Mouse (Mus musculus): ENCODE data around the gene Ubr2. TPM values are rescaled to one million over a fixed set of nuclear protein-coding genes. Genes with fewer than 3 reads are reported as not detected.
A peak's percentile ranks its signal among the peaks of the same experiment; 100 is the strongest.

Ubr2 gene
- polyA plus RNA-seq, 1 experiment from 2014 or later: 19.0 TPM

DNA sequence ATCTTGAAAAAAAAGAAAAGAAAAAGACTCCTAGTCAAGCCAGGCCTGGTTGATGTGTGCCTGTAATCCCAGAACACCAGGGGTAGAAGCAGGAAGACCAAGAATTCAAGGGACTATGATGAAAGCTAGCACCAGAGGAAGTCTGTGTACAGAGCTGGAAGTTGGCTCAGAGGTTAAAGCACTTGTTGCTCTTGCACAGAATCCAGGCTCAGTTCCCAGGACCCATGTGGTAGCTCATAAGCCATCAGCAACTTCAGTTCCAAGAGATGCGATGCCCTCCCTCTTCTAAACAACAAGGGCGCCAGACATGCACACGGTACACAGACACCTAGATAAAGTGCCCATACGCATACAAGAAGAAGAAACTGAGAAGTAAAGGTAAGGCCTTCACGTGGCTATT lies 8.0 kb downstream of the Ubr2 start:
- Histone ChIP-seq H3K36me3 (peaks cover 44% of the 10 kb centered on the region), H3K9me3 (no peaks in the 10 kb centered on the region), H3K4me3 (no peak overlapping the region), H3K9ac (no peak overlapping the region), H3K27ac (no peak overlapping the region), H3K4me2 (no peak overlapping the region), H3K27me3 (no peaks in the 10 kb centered on the region), H3K4me1 (peaks cover 26% of the 10 kb centered on the region)
- 93% methylated on average over 5 of the region's 5 CpGs for WGBS
- ATAC-seq (ENCODE audit: insufficient number of reproducible peaks, insufficient read depth, low FRiP score, low TSS enrichment, low read depth): no peak

DNA sequence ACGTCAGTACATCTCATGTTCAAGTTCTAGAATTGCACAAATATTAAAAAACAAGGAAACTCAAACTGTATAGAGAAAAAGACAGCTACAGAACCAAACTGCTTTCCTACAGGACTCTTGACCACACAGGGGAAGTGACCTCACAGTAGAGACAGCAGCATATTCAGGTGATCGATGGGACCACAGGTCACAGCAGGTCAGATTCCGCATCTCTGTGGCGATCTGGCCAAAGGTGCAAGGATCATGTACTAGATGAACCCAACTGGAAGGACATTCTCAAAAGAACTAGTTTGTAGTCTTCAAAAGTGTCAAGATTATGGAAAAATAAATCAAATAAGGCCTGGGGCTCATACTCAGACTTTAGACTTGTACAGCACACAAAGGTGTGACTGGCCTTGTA lies 11.5 kb downstream of the Ubr2 start:
- no peak overlapping the region for H3K4me3 ChIP-seq
- ATAC-seq (ENCODE audit: insufficient number of reproducible peaks, insufficient read depth, low FRiP score, low TSS enrichment, low read depth): no peak
- no peak overlapping the region for H3K9ac ChIP-seq
- WGBS: 94% methylated on average over 4 of the region's 4 CpGs
- no peaks in the 10 kb centered on the region for H3K27me3 ChIP-seq
- H3K27ac ChIP-seq: no peak overlapping the region
- 0 out of 2 replicates have a peak, but pooled peaks cover 12% of the 10 kb centered on the region for H3K4me1 ChIP-seq
- peaks cover 50% of the 10 kb centered on the region for H3K36me3 ChIP-seq
- no peak overlapping the region for H3K4me2 ChIP-seq
- no peaks in the 10 kb centered on the region for H3K9me3 ChIP-seq

DNA sequence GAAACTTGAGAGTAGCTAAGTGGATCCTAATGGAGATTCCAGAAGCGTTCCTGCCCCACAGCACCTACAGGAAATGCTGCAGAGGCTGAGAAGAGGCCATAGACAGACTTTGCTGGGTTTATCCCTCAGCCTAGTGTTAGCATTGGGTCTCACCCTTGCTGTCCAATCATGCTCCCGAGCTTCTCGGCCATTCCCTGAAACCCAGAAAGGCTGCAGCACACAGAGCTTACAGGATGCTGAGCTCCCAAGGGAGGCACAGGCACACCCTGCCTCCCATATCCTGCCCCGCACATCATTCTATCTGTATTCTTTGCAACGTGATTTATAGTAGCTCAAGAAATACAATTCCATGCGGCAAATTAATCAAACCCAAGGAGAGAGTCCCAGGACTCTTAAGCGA lies 13.9 kb downstream of the Ubr2 start:
- Histone ChIP-seq H3K27me3 (no peaks in the 10 kb centered on the region), H3K36me3 (peaks cover 73% of the 10 kb centered on the region), H3K4me1 (0 out of 2 replicates have a peak, but pooled peaks cover 12% of the 10 kb centered on the region), H3K27ac (peak overlapping the region; percentile 4; the same call in 1 of the 2 replicates), H3K4me3 (no peak overlapping the region), H3K9ac (no peak overlapping the region), H3K4me2 (no peak overlapping the region), H3K9me3 (no peaks in the 10 kb centered on the region)
- 66% methylated on average over 7 of the region's 7 CpGs for WGBS
- ATAC-seq (ENCODE audit: insufficient number of reproducible peaks, insufficient read depth, low FRiP score, low TSS enrichment, low read depth): no peak

DNA sequence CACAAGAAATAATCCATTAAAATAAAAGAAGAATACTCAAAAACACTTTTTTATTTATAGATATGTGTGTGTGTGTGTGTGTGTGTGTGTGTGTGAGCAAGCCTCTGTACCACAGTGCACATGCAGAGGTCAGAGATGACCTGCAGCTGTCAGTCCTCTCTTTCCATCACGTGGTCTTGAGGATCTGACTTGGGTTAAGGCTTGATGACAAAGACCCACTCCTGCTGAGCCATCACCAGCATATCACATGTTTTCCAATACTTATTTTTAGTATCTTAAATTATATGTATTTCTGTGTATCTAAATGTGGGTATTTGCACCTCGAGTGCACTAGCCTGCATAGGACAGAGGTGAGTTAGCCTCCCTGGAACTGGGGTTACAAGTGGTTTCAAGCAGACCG lies 14.7 kb downstream of the Ubr2 start:
- Histone ChIP-seq H3K4me1 (0 out of 2 replicates have a peak, but pooled peaks cover 12% of the 10 kb centered on the region), H3K4me3 (no peak overlapping the region), H3K27me3 (no peaks in the 10 kb centered on the region), H3K4me2 (no peak overlapping the region), H3K9ac (no peak overlapping the region), H3K27ac (no peak overlapping the region), H3K9me3 (no peaks in the 10 kb centered on the region), H3K36me3 (peaks cover 82% of the 10 kb centered on the region)
- 74% methylated on average over 3 of the region's 3 CpGs for WGBS
- ATAC-seq (ENCODE audit: insufficient number of reproducible peaks, insufficient read depth, low FRiP score, low TSS enrichment, low read depth): no peak

DNA sequence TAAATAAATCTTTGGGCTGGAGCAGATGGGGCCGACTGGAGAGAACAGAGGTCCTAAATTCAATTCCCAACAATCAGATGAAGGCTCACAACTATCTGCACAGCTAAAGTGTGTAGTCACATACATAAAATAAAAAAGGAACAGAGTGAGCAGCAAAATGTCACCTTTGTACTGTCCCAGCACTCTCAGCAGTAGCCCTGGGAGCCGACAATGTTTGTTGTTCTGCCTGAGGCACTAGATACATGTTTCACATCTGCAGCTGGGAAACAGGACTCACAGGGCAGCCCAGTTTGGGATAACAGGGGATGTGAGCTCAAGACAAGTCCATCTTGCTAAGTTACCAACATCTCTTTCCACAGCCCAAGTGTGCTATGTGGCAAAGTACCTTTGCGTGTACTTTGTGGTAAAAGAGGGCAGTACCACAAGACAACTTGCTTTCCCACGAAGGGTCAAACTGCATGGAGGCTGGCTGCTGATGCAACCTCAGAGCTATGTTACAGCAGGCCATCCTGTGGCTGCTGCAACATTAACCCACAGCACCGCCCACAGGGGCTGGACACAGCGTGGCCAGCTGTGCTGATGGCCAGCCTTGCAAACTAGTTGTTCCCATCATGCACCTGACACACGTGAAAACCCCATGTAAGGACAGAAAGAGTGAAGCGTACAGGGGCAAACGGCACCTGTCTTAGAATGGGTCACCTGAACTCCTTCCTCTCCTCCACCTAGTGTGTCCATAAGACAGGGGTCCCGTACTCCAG lies 15.5 kb downstream of the Ubr2 start:
- Histone ChIP-seq H3K27me3 (no peaks in the 10 kb centered on the region), H3K4me3 (no peak overlapping the region), H3K9ac (no peak overlapping the region), H3K4me2 (no peak overlapping the region), H3K9me3 (no peaks in the 10 kb centered on the region), H3K36me3 (peaks cover 82% of the 10 kb centered on the region), H3K4me1 (0 out of 2 replicates have a peak, but pooled peaks cover 12% of the 10 kb centered on the region), H3K27ac (no peak overlapping the region)
- ATAC-seq (ENCODE audit: insufficient number of reproducible peaks, insufficient read depth, low FRiP score, low TSS enrichment, low read depth): no peak
- WGBS: 78% methylated on average over 10 of the region's 10 CpGs

DNA sequence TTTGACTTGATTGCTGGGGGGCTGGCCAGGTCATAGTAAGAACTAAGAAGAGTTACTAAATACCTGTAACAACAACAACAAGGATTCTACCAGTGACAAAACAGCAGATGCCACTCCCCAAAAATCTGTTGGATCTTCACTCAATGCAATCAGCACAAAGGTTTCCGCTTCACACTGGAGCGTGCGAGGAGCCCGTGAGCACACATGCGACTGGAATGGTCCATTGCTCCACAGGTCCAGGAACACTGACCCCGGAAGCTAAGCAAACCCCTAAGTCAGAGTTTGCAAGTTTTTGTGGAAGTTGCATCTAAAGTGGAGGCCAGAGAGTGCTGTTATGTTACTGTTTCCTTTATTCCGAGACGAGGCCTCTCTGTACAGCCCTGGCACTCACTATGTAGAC lies 16.7 kb downstream of the Ubr2 start:
- Histone ChIP-seq H3K4me2 (no peak overlapping the region), H3K27me3 (no peaks in the 10 kb centered on the region), H3K9me3 (no peaks in the 10 kb centered on the region), H3K4me3 (no peak overlapping the region), H3K36me3 (peaks cover 77% of the 10 kb centered on the region), H3K9ac (no peak overlapping the region), H3K27ac (no peak overlapping the region), H3K4me1 (0 out of 2 replicates have a peak, but pooled peaks cover 12% of the 10 kb centered on the region)
- no peak for ATAC-seq (ENCODE audit: insufficient number of reproducible peaks, insufficient read depth, low FRiP score, low TSS enrichment, low read depth)
- WGBS: 96% methylated on average over 8 of the region's 8 CpGs

DNA sequence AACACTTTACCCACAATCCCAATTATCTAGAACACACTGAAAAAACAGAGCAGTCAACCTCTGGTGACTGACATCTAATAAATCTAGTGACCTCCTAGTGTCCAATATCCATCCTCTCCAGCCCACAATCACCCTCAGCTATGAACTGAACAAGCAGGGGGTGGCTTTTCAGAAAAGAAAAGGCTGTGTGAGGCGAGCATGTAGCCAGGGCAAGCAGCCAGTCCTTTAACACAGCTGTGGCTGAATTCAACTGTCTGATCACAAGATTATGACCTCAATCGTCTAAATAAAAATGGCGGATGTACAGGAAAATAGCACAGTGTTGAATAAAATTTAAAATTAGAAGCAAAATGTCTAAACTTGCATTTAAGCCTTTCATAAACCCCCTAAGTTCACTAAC lies 22.7 kb downstream of the Ubr2 start:
- Histone ChIP-seq H3K27ac (no peak overlapping the region), H3K4me1 (no peaks in the 10 kb centered on the region), H3K4me2 (no peak overlapping the region), H3K27me3 (no peaks in the 10 kb centered on the region), H3K9ac (no peak overlapping the region), H3K36me3 (peaks cover 89% of the 10 kb centered on the region), H3K4me3 (no peak overlapping the region), H3K9me3 (no peaks in the 10 kb centered on the region)
- 90% methylated on average over 3 of the region's 3 CpGs for WGBS
- no peak for ATAC-seq (ENCODE audit: insufficient number of reproducible peaks, insufficient read depth, low FRiP score, low TSS enrichment, low read depth)

DNA sequence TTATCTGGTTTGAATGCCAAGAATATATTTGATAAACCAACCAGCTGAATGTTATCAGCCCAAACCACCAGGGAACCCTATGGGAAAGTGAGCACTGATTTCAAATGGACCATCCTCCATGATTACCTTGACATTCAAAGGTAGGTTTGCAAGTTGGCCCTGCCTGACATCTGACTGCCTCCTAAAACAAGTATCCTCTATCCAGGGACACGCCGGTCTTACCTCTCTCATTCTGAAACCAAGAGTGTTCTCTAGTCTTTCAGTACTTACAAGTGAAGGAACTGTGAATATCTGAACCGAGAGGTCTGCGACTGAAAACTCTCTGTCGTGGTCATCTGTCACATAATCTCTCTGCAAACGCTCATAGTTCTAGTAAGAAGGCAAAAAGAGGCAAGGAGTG lies 30.3 kb downstream of the Ubr2 start:
- Histone ChIP-seq H3K27me3 (no peaks in the 10 kb centered on the region), H3K27ac (no peak overlapping the region)
- 95% methylated on average over 6 of the region's 6 CpGs for WGBS

DNA sequence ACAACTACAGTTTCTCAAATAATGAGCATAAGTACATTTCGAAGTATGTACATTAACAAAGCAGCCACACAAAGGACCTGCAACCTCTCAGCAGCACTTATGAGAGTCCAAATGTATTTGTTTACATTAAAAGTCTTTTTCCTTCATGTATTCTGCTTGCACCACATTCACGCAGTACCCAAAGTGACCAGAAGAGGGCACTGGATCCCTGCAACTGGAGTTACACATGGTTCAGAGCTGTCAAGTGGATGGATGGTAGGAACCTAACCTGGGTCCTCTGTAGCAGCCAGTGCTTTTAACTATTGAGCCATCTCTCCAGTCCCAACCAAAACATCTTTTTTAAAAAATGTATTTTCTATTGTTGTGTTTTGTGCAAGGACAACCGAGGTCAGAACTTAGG lies 35.2 kb downstream of the Ubr2 start:
- Histone ChIP-seq H3K4me1 (no peaks in the 10 kb centered on the region), H3K4me2 (no peak overlapping the region), H3K4me3 (no peak overlapping the region), H3K36me3 (peaks cover 99% of the 10 kb centered on the region), H3K27ac (no peak overlapping the region), H3K27me3 (no peaks in the 10 kb centered on the region), H3K9me3 (peaks cover 9% of the 10 kb centered on the region; the same call in 1 of the 2 replicates), H3K9ac (no peak overlapping the region)
- WGBS: 71% methylated on average over 3 of the region's 3 CpGs
- ATAC-seq (ENCODE audit: insufficient number of reproducible peaks, insufficient read depth, low FRiP score, low TSS enrichment, low read depth): no peak

More for the DNA sequence above, 30.3 kb downstream of the Ubr2 start:
- Histone ChIP-seq H3K4me1 (no peaks in the 10 kb centered on the region), H3K9ac (no peak overlapping the region), H3K4me2 (no peak overlapping the region), H3K36me3 (peaks cover 97% of the 10 kb centered on the region), H3K9me3 (peaks cover 9% of the 10 kb centered on the region; the same call in 1 of the 2 replicates), H3K4me3 (no peak overlapping the region)
- ATAC-seq (ENCODE audit: insufficient number of reproducible peaks, insufficient read depth, low FRiP score, low TSS enrichment, low read depth): no peak

DNA sequence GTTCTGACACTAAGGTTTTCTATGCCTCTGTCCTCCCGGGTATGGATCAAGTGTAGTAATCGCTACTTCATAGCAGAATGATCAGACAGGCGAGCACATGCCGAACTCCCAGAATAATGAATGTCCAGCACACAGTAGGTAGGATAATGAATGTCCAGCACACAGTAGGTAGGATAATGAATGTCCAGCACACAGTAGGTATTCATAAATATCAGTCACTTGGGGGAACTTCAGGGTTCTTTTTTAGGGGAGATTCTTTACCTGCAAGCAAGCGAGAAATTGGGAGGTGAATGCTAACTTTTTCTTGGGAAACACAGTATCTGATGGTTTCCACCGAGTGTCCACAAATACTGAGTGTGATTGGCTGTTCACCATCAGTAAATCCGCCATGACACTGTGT lies 37.8 kb downstream of the Ubr2 start:
- no peak overlapping the region for H3K4me3 ChIP-seq
- 93% methylated on average over 7 of the region's 7 CpGs for WGBS
- no peaks in the 10 kb centered on the region for H3K4me1 ChIP-seq
- H3K9me3 ChIP-seq: peaks cover 9% of the 10 kb centered on the region; the same call in 1 of the 2 replicates
- no peak overlapping the region for H3K27ac ChIP-seq
- H3K36me3 ChIP-seq: peaks cover 96% of the 10 kb centered on the region
- no peak overlapping the region for H3K4me2 ChIP-seq
- no peak for ATAC-seq (ENCODE audit: insufficient number of reproducible peaks, insufficient read depth, low FRiP score, low TSS enrichment, low read depth)
- no peak overlapping the region for H3K9ac ChIP-seq
- no peaks in the 10 kb centered on the region for H3K27me3 ChIP-seq

DNA sequence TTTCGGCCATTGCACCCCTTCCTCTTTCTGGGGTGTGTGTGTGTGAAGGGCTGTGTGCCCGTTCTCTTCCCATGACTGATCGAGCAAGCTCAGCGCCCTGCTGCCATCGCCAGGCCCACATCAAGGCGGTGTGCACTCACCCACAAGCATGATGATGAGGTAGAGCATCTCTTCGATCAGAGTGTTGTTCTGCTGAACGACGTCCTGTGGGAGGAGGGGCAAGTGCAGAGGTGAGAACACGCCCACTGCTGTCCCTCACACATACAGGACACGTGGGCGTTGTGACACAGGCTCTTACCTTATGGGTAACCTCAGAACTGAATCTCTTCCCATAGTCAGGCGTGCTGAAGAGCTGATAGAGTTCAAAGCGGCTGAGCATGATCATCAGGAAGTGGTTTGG lies 43.5 kb downstream of the Ubr2 start:
- peaks cover 97% of the 10 kb centered on the region for H3K36me3 ChIP-seq
- no peaks in the 10 kb centered on the region for H3K27me3 ChIP-seq
- no peak overlapping the region for H3K27ac ChIP-seq
- no peak for ATAC-seq (ENCODE audit: insufficient number of reproducible peaks, insufficient read depth, low FRiP score, low TSS enrichment, low read depth)
- H3K4me1 ChIP-seq: no peaks in the 10 kb centered on the region
- 89% methylated on average over 14 of the region's 14 CpGs for WGBS
- no peak overlapping the region for H3K4me2 ChIP-seq
- H3K4me3 ChIP-seq: no peak overlapping the region
- no peaks in the 10 kb centered on the region for H3K9me3 ChIP-seq
- no peak overlapping the region for H3K9ac ChIP-seq

DNA sequence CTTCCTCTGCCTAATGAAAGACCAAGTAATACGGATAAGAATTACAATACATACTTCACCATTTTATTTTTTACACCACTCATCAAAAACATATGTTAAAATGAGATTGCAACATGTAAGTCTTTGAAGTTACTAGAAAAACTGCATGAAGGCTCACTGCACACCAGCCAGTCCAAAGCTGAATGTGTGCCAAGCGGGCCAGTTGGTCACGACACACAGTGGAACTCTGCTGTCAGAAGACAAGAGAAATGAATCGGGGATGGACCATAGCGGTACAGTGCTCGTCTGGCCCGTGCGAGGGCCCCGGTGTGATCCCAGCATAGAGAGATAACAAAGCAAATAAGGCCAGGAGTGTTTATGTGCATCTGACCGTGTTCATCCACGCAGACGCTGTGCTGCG lies 47.2 kb downstream of the Ubr2 start:
- no peak overlapping the region for H3K27ac ChIP-seq
- no peak overlapping the region for H3K4me2 ChIP-seq
- H3K36me3 ChIP-seq: peaks cover 100% of the 10 kb centered on the region
- no peaks in the 10 kb centered on the region for H3K4me1 ChIP-seq
- WGBS: 91% methylated on average over 13 of the region's 13 CpGs
- no peaks in the 10 kb centered on the region for H3K27me3 ChIP-seq
- ATAC-seq (ENCODE audit: insufficient number of reproducible peaks, insufficient read depth, low FRiP score, low TSS enrichment, low read depth): no peak
- no peak overlapping the region for H3K4me3 ChIP-seq
- H3K9ac ChIP-seq: no peak overlapping the region
- no peaks in the 10 kb centered on the region for H3K9me3 ChIP-seq
